Mouse (Mus musculus) CD4-positive helper T cell, adult 2 months (primary cell): Measurements from ENCODE around the gene Oxsr1.
A peak's percentile ranks its signal among the peaks of the same experiment; 100 is the strongest.
"Not testable (repeated sequence)": the region's sequence is repeated elsewhere in the genome, so short reads cannot be mapped to it uniquely, and the experiment has no call there.

Experiments used
- DNase-seq: peaks from one replicate; pipeline ENCODE4 v3.0.0-alpha.2; 2012; ENCODE audit warnings: low read depth, missing footprints, low spot score

Oxsr1 gene

DNA sequence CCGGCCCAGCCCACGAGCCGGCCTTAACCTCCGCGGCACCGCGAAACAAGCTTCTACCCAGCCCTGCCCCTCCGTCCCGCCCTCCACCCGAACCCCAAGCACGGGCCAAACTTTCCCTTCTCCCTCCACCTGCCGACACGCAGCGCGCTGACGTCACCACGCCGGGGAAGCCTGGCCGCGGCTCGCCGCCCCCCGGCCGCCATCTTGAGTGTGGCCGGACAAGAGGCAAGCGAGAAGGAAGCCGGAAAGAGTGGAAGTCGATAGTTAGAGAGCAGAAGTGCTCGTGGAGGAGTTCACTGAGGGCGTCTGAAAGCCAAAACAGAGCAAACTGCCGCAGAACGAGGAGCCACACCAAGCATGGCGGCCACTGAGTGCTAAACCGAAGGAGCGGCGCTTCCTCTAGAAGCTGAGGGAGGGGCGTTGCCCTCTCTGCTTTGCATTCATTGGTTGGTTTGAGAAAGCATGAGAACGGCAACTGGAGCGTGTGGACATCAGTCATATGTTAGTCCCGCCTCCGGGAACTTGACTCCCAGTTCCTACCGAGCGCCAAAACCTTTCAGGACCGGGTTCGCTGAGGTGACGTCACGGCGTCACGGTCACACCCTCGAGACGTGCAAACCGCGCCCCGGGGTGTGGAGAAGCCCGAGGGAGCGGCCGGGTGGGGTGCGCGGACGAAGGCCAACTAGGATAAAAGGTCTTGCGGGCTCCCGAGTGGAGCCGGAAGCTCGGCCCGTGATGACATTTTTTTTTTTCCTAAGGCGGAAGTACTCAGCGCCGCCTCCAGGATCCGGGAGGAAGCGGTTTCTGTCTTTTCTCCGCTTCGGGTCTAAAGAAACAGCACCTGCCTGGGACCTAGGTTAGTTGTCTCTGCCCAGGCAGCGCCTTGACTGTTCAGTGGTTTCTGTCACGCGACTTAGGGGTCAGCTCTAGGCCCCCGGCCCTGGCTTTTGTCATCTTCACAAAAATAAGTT lies at the start of gene Oxsr1:
TSS of gene Oxsr1 (minus strand) at position 139 of the 971 bp plus-strand sequence.
- peak; percentile 100 for DNase-seq

DNA sequence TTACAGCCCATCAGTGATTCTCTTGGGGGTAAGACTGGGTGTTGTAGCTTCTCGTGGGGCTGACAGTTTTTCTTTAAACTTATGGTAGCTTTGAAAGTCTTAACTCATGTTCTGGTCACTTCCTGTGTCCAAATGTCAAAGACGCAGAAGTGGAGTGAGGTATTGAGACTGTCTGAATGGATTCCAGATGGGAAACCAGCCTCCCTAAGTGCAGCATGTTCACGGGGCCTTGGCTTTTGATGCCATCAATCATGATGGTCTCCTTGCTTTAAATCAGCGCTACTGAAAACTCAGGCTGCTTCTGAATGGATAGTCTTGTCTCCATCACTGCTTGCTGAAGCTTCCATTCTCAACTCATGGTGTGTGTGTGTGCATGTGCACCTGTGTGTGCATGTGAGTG lies 49.0 kb upstream of the Oxsr1 start:
- DNase-seq: no peak

DNA sequence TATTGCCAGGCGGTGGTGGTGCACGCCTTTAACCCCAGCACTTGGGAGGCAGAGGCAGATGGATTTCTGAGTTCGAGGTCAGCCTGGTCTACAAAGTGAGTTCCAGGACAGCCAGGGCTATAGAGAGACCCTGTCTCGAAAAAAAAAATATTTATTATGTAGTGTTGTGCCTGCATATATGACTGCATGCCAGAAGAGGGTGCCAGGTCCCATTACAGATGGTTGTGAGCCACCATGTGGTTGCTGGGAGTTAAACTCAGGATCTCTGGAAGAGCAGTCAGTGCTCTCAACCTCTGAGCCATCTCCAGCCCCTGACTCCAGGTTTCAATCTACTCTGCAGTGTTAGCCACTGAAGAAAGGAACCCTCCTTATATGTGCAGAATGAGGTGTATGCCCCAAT lies 48.5 kb upstream of the Oxsr1 start:
- not testable (repeated sequence) for DNase-seq

DNA sequence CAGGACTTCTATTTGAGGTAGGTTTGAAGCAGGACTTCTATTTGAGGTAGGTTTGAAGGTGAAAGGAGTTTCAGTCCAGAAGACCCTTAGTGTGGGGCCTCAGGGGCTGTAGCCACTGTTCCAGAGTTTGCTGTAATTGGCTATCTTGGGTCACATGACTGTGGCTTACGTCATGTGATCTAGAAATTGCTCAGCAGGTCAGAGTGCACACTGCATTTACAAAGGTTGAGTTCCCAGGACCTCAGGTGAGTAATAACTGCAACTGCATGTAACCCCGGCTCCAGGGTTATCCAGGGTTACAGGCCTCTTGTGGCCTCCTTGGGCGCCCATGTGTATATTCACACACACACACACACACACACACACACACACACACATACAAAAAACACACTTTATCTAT lies 46.1 kb upstream of the Oxsr1 start:
- no peak for DNase-seq

DNA sequence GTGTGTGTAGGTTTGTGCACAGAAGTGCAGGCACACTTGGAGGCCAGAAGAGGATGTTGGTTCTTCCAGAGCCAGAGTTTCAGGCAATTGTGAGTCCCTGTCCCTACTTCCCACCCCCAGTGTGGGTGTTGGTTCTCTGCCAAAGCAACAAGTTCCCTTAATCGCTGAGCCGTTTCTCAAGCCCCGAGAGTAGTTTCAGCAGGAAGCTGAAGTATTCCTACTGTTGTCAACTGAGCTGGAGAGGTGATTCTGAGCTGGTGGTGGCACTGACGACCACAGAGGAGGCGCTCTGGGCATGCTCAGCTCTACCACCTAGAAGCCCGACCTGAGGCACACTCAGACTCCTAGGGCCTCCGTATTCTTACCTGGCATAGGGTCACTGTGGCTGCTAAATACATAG lies 43.1 kb upstream of the Oxsr1 start, which contains the start of gene Slc22a14:
TSS of gene Slc22a14 (minus strand) at position 270 of the 400 bp plus-strand sequence.
- DNase-seq: no peak

DNA sequence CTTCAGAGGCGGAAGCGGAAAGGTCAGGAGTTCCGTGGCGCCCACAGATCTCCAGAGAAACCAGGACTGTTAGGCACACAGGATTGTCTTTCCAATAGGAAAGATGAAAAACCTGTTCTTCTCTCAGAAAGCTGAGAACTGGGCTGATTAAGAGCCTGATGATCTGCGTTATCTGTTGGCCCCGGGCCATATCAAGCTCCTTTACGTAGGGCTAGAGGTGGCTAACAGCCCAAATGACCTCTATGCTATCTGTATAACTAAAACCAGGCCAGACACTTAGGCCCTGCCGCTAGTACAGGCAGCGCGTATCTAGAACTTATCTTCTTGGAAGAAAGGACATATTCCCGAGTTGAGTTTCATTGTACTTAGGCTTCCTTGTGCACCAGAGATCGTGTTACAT lies 41.0 kb upstream of the Oxsr1 start:
- no peak for DNase-seq

DNA sequence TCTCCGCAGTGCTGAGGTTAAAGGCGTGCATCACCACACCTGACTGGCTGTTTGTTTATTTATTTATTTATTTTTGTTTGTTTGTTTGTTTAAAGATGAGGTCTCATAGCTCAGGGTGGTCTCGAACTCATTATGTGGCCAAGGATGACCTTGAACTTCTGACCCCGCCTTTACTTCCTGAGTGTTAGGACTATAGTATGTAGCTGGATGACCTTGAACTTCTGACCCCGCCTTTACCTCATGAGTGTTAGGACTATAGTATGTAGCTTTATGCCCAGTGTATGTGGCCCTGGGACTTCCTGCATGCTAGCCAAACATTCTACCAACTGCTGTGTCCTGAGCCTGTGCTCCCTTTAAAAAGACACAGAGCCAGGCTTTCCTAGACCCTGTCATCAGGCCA lies 39.2 kb upstream of the Oxsr1 start:
- no peak for DNase-seq

DNA sequence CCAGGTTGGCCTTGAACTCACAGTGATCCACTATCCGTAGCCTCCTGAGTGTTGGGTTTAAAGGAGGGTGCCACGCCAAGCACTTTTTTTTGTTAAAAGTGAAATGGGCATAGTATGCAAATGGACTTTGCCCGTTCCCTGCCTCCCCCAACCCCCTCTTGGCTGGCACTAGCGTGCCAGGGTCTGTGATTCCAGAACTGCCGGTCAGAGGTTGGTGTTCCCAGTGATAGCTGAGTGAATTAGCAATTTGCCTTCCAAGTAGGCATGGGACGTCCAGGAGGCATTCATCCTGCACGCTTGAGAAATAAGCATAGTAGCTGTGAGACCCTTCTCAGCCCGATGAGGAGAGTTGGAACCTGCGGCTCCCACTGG lies 35.8 kb upstream of the Oxsr1 start:
- no peak for DNase-seq

DNA sequence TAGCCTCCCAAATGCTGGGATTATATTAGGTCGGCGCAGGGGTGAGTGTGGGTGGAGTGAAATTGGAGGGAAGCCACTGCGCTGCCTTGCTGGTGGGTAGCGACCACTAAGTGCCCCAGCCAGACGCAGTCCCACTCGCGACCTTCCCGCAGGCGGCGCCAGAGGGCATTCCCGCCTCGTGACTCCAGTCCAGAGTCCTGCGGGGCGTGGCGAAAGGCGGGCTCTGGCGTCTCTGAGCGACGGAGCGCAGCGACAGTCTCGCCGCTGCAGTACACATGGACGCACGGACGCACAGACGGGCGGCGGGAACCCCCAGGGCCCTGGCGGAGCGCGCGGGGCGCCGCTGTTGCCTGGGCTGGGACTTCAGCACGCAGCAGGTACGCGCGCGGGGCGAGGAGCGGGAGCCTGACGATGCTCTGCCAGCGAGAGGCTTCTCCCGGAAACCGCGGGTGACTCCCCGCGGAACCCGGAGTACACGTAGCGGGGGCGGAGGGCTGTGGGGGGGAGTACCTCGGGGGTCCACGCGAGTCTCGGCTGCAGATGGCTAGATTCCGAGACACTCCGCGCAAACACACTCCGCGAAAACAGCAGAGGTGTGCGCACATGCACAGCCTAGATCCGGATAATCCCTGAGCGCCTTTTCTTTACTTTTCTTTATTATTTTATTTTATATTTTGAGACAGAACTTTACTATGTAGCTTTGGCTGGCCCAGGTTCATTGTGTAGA lies 35.3 kb upstream of the Oxsr1 start, which contains the start of gene Xylb:
TSS of gene Xylb (plus strand) at position 51 of the 727 bp plus-strand sequence.
- peak; percentile 76 for DNase-seq

DNA sequence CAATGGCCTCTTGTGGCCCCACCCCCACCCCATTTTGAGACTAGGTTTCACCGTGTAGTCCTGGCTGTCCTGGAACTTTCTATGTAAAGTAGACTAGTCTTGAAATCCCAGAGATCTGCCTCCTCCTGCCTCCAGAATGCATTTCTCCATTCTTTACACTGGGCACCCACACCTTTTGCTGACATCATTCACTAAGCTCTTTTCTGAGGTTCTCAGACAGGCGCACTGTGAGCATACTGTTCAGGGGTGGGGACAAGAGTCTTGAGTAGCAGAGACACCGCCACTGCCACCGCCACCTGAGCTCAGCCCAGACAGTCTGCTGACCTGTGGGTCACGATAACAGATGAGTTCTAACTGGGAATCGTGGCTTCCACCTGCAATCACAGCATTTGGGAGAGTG lies 33.7 kb upstream of the Oxsr1 start:
- no peak for DNase-seq

DNA sequence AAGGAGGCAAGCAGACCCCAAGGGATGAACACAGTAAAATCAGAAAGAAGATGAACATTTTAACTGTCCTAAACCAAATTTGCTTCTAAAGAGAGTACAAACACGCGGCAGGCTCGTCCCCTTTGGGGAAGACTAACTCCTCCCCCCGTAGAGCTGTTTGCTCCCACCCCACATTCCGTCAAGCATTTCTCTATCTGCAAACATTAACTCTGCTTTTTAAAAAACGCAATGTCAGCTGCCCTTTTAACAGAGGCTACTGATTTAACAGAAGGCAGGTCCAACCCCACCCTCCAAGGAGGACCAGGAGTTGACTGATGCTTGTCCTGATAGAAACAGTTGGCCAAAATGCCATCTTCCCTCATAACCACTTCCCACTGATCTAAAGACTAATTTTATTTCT lies 31.7 kb upstream of the Oxsr1 start:
- no peak for DNase-seq

DNA sequence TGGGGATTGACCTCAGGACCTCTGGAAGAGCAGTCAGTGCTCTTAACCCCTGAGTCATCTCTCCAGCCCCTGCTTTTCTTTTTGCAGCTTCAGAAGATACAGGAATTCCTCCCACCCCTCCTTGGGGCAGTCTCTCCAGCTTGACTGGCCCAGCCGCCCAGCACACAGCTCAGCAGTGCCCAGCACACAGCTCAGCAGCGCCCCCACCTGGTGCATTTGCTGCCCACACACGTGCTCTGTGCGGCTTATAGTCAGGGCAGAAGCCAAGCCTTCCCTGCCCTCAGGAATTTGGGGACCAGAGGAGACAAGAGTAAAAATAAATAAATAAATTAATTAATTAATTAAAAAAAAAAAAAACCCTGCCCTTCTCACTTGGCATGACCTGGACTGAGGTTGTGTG lies 29.8 kb upstream of the Oxsr1 start:
- peak; percentile 69 for DNase-seq

DNA sequence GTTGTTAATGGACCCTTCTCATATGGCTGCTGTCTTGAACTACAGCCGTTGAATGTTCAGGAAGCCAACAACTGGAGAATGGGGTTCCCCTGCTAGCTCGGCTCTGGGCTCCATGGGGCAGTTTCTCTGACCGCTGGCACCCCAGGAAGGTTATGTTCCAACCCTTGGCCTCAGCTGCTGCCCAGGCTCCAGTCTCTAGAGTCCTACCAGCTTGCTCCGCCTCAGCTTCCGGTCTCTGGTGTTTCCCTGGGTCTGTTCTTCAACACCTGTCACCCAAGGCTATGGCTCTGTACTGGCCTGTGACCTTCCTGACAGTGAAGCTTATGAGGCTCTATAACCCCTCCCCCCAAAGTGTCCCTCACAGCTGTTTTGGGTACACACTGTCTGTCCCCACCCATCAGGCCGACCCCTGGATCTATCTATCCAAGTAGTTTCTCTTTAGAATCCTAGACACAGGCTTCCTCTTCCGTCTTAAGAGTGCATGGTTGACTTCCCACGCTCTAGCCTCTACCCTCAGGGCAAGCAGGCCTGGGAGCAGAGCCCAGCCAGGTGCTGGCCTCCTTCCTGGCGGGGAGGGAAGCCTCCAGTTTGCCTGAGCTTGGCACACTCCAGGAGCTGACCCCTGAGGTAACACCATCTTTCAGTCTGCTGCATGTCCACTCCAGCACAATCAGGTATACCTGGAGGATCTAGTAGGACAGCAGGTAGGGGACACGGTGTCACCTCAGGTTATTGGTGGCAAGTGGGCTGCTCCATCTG lies 28.9 kb upstream of the Oxsr1 start:
- no peak for DNase-seq

DNA sequence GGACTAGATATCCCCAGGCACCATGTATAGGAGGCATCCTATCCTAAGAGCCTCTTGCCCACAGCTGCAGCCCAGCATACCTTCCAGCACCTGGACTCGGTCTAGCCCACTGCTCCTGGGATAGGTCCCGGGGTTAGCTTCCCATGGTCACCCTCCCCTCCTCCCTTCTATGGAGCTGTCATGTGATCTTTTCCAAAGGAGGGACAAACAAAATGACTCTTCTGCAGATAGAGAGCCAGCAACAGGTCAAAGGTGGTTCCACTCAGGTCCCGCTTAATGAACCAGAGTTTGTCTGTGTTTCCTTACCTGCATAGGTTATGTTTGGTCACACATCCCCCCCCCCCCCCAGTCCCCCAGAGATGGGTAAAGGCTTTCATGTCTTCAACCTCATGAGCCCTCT lies 28.3 kb upstream of the Oxsr1 start:
- DNase-seq: no peak

DNA sequence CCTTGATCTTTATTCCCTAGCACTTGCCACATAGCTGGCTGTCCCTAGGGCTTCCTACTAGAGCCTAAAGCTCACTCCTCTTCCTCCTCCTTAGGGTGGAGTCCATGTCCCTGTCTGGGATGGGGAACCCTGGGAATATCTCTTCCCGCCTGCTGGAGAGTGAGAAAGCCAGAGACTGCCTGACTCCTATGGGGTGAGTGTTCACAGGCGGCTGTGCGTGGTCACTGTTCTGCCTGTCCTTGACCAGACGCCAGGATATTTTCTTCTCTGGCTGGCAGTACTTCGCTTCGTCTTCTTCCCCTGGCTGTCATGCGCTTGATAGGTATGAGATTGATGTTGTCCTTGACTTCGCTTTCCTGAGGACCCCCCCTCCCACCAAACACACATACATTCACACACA lies 24.1 kb upstream of the Oxsr1 start:
- DNase-seq: no peak

DNA sequence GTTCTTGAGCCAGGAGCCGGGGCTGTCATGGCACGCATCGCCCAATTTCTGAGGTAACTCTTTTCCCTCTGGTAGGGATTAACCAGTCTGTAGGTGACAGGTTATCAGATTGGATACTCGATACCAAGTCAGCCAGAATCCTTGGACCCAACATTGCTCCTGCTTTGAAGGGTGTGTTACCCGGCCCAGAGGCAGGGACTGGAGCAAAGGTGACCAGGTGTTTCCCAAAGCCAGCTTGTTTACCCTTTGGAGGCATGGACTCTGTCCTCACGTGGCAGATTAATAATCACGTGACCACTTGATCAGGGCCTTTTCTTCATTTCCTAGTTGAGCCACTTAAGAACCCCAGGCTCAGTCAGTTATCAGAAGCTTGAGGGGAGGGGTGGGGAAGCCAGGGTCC lies 20.5 kb upstream of the Oxsr1 start:
- no peak for DNase-seq

DNA sequence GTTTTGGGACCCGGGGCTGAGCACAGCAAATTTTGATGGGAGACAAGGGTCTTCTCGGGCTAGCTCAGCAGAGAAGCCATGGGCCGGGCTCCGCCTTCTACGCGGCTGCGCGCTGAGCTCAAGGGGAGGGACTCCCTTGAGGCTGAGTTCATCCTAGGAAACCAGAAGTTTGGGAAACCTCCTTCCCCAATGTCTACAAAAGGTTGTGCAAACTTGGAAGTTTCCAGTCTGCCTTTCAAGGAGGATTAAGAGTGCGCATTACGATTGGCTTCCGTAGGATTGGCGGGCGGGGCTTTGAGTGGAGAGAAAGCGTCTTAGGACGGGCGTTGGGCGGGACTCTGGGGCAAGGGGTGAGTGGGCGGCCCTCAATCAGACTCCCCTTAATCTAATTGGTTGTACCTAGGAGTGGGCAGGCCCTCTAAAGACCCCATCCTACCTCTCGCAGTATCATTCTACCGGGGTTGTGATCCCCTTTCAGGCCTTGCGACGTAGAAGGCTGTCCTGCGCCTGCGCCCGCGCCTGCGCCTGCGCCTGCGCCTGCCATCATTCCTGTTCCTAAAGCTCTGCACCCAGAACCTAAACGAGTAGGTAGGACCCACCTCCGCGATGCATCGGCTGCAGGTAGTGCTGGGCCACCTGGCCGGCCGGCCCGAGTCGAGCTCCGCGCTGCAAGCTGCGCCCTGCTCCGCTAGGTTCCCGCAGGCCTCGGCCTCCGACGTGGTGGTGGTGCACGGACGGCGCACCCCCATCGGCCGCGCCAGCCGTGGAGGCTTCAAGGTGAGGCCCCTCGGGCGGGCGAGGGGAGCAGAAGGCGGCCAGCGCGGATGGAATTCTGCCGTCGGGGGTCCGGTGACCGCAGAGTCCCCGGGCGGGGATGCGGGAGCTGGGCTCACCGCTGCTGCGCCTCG lies 18.9 kb upstream of the Oxsr1 start, which contains the start of gene Myd88:
TSS of gene Myd88 (minus strand) at position 503 of the 908 bp plus-strand sequence.
- peak; percentile 98 for DNase-seq

DNA sequence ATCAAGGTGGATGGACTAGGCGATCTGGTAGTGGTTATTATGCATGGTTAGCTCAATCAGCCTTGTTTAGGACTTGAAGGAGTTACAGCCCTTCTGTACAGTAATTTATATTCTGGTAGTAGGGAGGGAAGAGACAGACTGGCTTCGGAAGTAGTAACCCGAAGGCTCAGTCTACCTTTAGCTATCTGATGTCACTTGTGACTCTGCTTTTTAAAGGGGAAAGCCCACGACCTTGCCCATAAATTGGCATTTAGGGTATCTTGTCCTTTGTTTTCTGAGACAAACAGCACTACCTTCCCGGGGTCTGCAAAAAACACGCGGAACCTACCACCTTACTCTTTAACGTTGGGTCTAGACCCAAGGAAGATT lies 18.0 kb upstream of the Oxsr1 start:
- no peak for DNase-seq

DNA sequence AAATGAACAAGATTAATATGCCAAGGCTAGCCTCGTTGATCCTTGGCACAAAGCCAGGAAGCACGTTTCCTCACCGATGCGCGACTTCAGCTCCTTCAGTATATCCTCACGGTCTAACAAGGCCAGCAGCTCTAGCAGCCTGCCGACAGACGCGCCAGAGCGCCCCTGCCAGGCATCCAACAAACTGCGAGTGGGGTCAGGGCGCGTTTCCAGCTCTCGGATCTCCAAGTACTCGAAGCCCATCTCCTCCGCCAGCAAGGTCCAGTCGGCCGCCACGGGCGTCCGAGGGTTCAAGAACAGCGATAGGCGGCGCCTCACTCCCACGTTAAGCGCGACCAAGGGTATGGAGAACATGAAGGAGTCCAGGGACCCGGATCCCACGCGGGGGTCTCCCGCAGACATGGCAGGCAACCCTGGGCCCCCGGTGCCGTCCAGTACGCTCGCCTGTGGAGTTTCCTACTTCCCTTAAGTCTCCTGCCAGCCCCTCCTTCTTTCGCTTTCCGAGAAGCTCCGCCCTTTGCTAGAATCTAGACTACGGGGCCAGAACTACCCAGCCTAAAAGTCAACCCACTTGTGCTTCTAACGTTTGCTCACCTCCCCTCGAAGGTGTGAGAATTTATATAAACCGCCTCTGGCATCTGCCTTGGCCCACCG lies 17.5 kb upstream of the Oxsr1 start, which contains the start of gene Acaa1a:
TSS of gene Acaa1a (plus strand) at position 119 of the 654 bp plus-strand sequence.
- DNase-seq: peak; percentile 85

DNA sequence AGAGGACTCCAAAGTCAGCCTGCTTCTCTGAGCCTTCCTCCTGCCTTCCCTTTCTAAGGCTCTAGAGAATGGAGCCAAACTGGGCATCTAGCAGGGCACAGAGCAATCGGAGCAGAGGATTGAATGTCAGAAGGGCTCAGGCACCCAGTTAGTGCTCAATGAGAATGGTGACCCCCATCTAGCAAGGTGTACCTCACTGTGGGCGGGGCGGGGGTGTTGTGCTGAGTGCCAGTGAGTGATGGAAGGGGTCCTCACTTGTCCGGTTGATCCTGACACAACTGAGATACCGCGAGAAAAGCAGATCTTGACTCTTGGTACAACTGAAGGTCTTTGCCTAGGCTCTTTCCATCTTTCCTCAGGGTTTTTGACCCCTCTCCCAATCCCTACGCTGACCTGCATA lies 16.9 kb upstream of the Oxsr1 start:
- no peak for DNase-seq
